Comparison of ENCODE assay signal across 8 mouse cellular contexts in the genomic region with DNA sequence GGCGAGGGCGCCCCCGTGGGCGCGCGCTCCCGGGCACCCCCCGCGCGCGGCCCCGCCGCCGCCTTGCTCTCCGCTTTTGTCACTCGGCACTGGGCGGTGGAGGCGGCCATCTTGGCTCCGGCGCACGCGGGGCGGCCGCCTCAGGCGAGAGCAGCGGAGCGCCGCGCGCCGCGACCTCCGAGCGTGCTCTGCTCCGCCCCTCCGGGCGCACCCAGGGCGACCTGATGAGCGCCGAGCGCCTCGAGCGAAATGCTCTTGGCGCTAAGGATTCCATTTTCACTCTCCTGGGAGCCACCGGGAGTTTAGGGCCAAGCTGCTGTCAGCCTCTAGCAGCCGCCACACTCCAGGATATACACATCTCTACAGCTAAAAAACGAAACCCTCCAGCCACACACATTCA. TPM values are rescaled to one million over a fixed set of nuclear protein-coding genes. Genes with fewer than 3 reads are reported as not detected.
DNase-seq lines count a peak whose midpoint lies in the region; ATAC-seq and TF ChIP-seq lines count a peak whose summit lies in the region.

No protein-coding gene starts in this region.

- peak overlapping the region; percentile 98 for H3K9ac ChIP-seq in hindbrain, postnatal 0 days (replicated peaks; ENCODE audit: low read length)

- peak overlapping the region; percentile 95 for H3K4me2 ChIP-seq in hindbrain, postnatal 0 days (ENCODE audit: low read depth, low read length)

- peaks cover 10% of the 10 kb centered on the region for H3K4me1 ChIP-seq in hindbrain, postnatal 0 days (ENCODE audit: insufficient read depth, low read length)

- H3K27me3 ChIP-seq in hindbrain, postnatal 0 days (ENCODE audit: insufficient read depth, low read length): no peaks in the 10 kb centered on the region

- peaks cover 17% of the 10 kb centered on the region for H3K36me3 ChIP-seq in hindbrain, postnatal 0 days (ENCODE audit: insufficient read depth, low read length)

- peak overlapping the region; percentile 98 for H3K4me3 ChIP-seq in hindbrain, postnatal 0 days (ENCODE audit: low read length)

- peak; percentile 96 for ATAC-seq in hindbrain, postnatal 0 days
- peak; percentile 88 for ATAC-seq in megakaryocyte progenitor cell, adult 5-6 weeks (replicated peaks; ENCODE audit: poor library complexity)

- DNase-seq in ZHBTc4 (ENCODE audit: low read depth, low spot score): peak; percentile 96
- DNase-seq in cerebellum, postnatal 36 days: peak; percentile 84 to 90
- peak; percentile 90 for DNase-seq in gastrocnemius, adult 18-20 months (ENCODE audit: low spot score)
- peak; percentile 98 for DNase-seq in hindbrain, postnatal 0 days (ENCODE audit: low spot score)
- peak; percentile 61 to 86 for DNase-seq in left cerebral cortex, adult 9 months (ENCODE audit: low spot score in 2 of 2)
- peak; percentile 89 for DNase-seq in right cerebral cortex, postnatal 14 days
- DNase-seq in yolk sac, embryonic 10.5 days (ENCODE audit: low spot score): peak; percentile 80

- H3K9me3 ChIP-seq in hindbrain, postnatal 0 days (ENCODE audit: low read length): no peaks in the 10 kb centered on the region

- peak overlapping the region; percentile 78 for H3K27ac ChIP-seq in hindbrain, postnatal 0 days

- peak; percentile 23; the same call in 1 of the 2 replicates for TF ChIP-seq CTCF in hindbrain, postnatal 0 days (IDR thresholded peaks at IDR 0.05; ENCODE audit: low read depth)

- WGBS in hindbrain, postnatal 0 days: under 1% methylated on average over 37 of the region's 47 CpGs

RNA-seq across cellular contexts. Expression of gene Akap8l, which starts 13.9 kb away (rescaled TPM):
- total RNA-seq in gastrocnemius, adult 18-20 months (2021): 10 to 100 TPM; 29.2 to 30.6 TPM
- total RNA-seq in hindbrain, postnatal 0 days (2014; rRNA removed): 73.6 and 76.3 TPM in 2 replicates
- 95.7 and 103 TPM in 2 replicates for polyA plus RNA-seq in hindbrain, postnatal 0 days (2015; fragmentation: Nextera tagmentation; extraction: Ambion mirVana)
- 50.1 and 53.2 TPM in 2 replicates for total RNA-seq in megakaryocyte progenitor cell, adult 5-6 weeks (2015)
- 55.8 and 59.4 TPM in 2 replicates for total RNA-seq in megakaryocyte progenitor cell, adult 5-6 weeks (2017)

RNA-seq across cellular contexts. Expression of gene Wiz, which starts 24.9 kb away (rescaled TPM):
- 10 to 100 TPM; 13.1 to 14.5 TPM for total RNA-seq in gastrocnemius, adult 18-20 months (2021)
- total RNA-seq in hindbrain, postnatal 0 days (2014; rRNA removed): 50.4 and 56.8 TPM in 2 replicates
- polyA plus RNA-seq in hindbrain, postnatal 0 days (2015; fragmentation: Nextera tagmentation; extraction: Ambion mirVana): 24.2 and 28.4 TPM in 2 replicates
- 31.1 and 35.7 TPM in 2 replicates for total RNA-seq in megakaryocyte progenitor cell, adult 5-6 weeks (2015)
- total RNA-seq in megakaryocyte progenitor cell, adult 5-6 weeks (2017): 4.0 and 5.1 TPM in 2 replicates

RNA-seq across cellular contexts. Expression of gene Rasal3, which starts 39.1 kb away (rescaled TPM):
- under 1 TPM; 0.09 to 0.85 TPM for total RNA-seq in gastrocnemius, adult 18-20 months (2021)
- 1.2 and 2.8 TPM in 2 replicates for total RNA-seq in hindbrain, postnatal 0 days (2014; rRNA removed)
- polyA plus RNA-seq in hindbrain, postnatal 0 days (2015; fragmentation: Nextera tagmentation; extraction: Ambion mirVana): 0.61 and 1.2 TPM in 2 replicates
- 48.0 and 53.2 TPM in 2 replicates for total RNA-seq in megakaryocyte progenitor cell, adult 5-6 weeks (2015)
- total RNA-seq in megakaryocyte progenitor cell, adult 5-6 weeks (2017): 21.5 and 26.3 TPM in 2 replicates

RNA-seq across cellular contexts. Expression of gene Akap8, which starts 43.3 kb away (rescaled TPM):
- 10 to 100 TPM; 32.0 to 37.5 TPM for total RNA-seq in gastrocnemius, adult 18-20 months (2021)
- 94.4 and 108 TPM in 2 replicates for total RNA-seq in hindbrain, postnatal 0 days (2014; rRNA removed)
- polyA plus RNA-seq in hindbrain, postnatal 0 days (2015; fragmentation: Nextera tagmentation; extraction: Ambion mirVana): 66.4 and 75.2 TPM in 2 replicates
- total RNA-seq in megakaryocyte progenitor cell, adult 5-6 weeks (2015): 64.1 and 76.7 TPM in 2 replicates
- 116 and 161 TPM in 2 replicates for total RNA-seq in megakaryocyte progenitor cell, adult 5-6 weeks (2017)

RNA-seq across cellular contexts. Expression of gene Pglyrp2, which starts 59.6 kb away (rescaled TPM):
- not detected for total RNA-seq in gastrocnemius, adult 18-20 months (2021)
- not detected in 2 replicates for total RNA-seq in hindbrain, postnatal 0 days (2014; rRNA removed)
- not detected in 2 replicates for polyA plus RNA-seq in hindbrain, postnatal 0 days (2015; fragmentation: Nextera tagmentation; extraction: Ambion mirVana)
- total RNA-seq in megakaryocyte progenitor cell, adult 5-6 weeks (2015): 0.59 and 2.5 TPM in 2 replicates
- total RNA-seq in megakaryocyte progenitor cell, adult 5-6 weeks (2017): 0.75 and 2.2 TPM in 2 replicates

Comparison
In these comparisons a context has a peak if more than half of its experiments do, and no peak if none do; other contexts are left out.
1. Peak in every context shown above with its lines: DNase-seq, ATAC-seq, H3K4me3 ChIP-seq and H3K27ac ChIP-seq.